Mouse (Mus musculus) adipocyte (in vitro differentiated cells): ENCODE data around the gene Lamp1.

ENCODE experiments used
- DNase-seq: peaks from one replicate; pipeline ENCODE4 v3.0.0-alpha.2; 2016; ENCODE audit warnings: low spot score

Gene Lamp1

DNA sequence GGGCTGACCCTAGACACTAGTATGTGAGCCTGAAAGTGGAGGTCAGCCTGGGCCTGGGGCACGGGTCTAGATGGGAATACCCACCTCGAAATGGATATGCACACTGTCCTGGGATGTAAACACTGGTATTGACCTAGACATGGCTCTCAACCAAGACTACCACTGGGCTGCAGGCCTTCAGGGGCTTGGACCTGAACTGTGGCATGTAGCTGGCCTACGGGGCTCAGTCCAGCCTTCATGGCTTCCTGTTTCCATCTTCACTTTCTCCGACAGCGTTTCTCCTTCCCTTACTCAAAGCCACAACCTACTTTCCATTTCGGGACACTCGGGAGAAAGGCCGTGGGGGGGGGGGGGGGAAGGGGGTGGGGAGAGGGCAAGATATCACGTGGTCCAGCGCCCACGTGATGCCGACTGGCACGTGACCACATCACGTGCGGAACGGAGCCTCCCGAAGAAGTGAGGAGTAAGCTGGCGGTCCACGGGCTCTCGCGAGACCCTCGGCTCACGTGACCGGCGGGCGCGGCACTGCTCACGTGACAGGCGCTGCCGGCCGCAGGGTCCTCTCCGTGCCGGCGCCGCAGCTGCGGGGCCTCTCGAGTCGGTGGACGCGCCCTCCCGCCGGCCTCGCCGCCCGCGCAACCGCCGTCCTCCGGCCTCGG lies at the start of gene Lamp1:
Lamp1 (plus strand) TSS at position 444 of the 659 bp plus-strand sequence.
- peak; percentile 99 for DNase-seq

DNA sequence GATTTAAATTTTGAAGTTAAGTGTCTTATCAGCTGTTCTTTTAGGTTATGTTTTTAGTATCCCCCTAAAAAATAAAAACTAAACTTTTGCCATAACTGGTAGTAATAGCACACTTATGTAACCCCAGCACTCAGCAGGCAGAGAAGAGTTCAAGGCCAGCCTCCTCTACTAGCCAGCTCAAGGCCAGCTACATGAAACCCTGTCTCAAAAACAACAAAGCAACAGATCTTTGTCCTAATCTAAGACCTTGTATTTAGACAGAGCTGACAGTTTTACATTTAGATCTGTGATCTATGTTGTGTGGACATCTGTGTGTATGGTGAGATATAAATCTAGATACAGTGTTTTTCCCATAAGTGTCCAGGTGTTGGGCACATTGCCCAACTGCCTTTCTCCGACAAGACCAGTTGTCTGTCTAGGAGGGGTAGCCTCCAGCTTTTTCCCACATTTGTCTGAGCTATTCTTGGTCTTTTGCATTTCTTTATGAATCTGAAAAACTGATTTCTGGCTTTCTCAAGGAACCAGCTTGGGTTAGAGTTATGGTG lies 49.5 kb upstream of the Lamp1 start:
- no peak for DNase-seq

DNA sequence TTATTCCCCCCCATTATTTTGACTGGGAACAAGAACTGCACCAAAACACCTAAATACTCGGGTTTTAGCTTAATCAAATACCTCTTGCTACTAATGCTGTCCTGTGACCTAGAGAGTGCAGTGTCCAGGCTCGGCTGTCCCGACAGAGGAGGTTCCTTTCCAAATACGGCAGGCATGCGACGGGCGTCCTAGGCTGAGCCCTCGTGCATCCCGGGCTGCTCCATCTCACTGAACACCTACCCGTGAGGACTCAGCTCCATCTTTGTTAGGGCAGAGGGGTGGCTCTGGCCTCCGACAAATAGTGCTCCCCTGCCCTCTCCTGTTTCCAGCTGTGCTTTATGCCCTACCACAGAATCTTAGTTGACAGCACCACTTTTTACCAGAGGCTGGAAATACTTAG lies 47.0 kb upstream of the Lamp1 start:
- no peak for DNase-seq

DNA sequence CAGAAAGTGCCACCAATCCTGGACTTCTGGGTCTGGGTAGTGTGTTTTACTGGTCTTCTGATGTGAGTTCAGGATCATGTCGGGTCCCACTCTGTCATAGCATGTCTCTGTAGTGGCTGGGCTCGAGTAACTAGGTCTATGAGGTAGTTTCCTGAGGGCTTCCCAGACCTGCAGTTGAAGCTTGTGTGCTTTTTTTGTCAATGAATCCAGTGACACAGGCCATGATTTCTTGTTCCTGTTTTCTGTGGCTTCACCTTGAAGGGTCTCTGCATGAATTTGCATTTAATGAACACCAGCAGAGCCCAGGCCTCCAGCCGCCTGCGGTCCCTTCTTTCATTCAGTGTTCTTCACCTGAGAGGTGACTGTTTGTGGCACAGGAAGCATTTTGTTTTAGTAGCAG lies 45.7 kb upstream of the Lamp1 start:
- no peak for DNase-seq

DNA sequence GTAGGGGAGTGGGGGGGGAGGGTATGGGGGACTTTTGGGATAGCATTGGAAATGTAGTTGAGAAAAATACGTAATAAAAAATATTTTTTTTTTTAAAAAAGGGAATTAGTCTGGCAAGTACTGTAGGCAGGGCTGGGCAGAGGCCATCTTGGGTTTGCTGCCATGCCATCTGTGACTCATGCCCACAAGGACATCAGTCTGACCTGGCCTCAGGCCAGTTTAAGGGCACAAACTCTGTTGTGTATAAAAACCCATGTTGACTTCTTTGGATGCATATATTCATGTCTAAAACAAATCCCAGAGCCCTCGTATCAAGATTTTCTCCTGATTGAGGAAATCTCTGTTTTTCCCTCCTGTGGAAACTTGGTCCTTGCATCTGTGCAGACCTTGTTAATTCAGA lies 41.9 kb upstream of the Lamp1 start:
- DNase-seq, result peak; percentile 65

DNA sequence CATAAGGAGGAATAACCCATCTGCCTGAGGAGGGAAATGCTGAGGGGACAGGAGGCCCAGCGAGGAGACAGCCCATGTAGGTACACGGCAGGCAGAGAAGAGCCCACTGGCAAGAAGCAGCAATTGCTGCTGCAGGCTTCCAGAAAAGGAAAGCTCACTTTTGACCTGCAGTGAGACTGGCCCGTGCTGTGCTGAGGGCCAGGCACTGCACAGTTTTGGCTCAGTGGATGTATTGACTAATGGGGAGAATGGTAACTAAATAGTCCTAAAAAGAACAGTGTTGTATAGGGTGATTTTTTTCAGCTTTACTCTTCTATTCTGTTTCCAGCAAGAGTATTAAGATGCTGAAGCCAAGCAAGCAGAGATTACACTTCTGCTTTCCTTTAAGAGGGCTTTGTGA lies 40.4 kb upstream of the Lamp1 start:
- DNase-seq, result peak; percentile 80

DNA sequence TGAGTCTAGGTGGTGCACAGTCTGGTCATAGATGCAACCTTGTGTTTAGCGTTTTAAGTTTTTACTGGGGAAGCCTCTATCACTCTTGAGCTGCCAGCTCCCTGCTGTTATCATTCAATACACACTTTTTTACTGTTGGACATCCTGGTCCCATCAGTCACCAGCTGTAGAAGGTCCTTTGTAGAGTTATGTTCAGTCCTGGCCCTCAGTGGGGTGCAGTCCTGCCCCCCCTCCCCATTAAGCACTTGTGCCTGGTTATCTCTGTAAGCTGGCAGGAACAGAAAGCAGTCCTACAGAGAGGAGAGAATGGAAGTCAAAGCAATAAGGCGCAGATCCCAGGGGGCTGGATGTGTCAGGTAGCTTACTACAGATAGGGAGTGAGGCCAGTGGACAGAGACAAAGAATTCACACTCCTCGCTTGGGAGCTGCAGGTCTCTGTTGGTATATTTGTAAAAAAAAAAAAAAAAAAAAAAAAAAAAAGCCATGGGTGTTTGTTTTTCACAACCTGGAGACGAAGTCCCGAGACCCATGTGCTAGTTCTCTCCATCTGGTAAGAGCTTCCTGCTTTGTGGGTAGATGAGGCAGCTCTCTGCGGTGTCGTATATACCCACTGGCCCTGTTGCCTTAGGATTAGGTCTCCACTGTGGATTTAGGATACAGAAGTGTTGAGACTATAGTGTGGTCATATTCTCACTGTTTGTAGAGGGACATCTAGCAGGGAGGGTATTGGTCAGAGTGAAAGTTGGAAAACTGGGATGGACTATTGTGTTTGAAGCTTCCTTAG lies 37.9 kb upstream of the Lamp1 start:
- DNase-seq, result no peak

DNA sequence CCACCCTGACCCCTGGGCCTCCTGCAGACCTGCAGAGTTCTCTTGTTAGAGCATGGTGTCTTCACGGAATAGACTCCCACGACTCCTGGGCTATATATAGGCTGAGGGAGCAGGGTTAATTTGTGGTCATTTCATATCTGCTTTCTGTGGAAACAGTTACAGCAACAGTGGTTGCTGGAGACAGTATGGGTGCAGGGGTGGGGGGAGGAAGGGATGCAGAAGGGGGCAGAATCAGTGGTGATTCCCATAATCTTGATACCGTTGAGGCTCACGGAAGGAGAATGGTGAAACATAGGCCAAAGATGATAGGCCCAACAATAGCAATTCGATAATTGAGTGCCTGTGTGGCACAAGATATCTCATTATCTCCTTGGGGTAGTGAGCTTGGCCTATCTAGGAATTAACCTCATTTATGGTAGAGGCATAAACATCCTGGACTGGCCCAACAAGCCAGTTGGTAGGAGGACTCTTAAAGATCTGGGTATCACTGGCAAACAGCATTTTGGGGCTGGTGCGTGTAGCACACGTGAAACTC lies 36.0 kb upstream of the Lamp1 start:
- DNase-seq, result no peak

DNA sequence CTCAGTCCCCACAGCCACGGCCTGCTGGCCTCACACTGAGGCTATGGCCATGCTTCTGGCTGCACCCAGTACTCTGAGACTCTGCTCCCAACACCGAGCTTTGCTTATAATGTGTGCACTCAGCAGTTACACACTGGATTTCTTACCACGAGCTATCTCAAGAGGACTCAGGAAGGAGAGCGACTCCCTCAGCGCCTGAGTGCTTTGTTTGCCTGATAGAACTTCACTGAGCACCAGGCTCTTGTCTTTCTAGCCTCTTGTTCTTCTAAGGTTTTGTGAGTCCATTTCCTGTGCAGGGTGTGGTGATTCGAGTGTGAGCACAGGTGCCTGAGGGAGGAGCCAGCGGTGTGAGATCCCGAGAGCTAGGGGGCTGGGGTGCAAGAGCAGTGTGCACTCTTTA lies 34.1 kb upstream of the Lamp1 start:
- no peak for DNase-seq

DNA sequence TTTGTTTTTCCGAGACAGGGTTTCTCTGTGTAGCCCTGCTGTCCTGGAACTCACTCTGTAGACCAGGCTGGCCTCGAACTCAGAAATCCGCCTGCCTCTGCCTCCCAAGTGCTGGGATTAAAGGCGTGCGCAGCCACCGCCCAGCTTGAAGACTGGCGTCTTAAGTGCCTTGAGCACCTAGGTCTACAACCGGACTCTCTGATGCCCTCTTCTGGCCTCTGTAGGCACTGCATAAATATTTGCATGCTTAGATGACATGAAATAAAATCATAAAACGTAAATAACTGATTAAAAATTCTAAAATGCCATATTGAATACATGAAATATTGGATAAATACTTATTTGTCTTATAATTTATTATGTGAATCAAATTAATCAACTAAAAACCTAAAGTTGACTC lies 26.7 kb upstream of the Lamp1 start:
- DNase-seq, result peak; percentile 78

DNA sequence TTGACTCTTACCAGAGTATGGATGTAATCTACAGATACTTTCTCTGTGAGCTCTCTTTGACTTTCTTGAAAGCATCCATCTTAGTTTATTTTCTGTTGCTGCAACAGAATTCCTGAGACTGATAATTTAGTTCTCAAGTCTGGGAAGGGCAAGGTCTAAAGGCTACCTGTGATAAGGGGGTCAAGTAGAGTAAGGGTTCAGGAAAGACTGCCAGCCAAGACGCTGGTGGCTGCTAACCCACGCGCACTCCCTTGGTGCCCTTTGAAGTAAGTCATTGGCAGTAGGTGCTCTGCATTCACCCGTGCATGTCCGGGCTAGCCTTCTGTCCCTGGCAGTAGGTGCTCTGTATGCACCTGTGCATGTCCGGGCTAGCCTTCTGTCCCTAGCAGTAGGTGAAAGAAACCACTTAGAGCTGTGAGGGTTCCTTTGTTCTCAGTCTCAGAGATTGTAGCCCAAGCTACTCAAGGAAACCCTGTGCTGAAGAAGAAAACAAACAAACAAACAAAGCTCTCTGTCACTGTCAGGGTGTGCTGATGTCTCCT lies 19.2 kb upstream of the Lamp1 start:
- no peak for DNase-seq

DNA sequence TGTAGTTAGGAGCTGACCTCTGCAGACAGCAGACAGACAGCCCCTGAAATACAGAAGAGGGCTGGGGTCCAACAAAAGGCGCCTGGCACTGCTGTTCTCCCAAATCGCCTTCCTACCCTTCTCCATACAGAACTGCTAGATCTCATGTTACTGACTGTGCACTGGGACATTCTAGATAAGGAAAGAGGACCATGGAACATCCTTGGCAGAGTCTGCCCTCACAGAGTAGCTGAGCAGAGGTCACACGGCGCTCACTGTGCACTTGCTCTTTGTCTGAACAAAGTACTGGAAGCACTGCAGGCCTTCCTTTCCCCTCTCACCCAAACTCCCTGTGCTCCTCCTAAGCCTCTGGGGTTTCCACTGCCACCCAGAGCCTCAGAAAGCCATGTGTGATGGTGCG lies 17.3 kb upstream of the Lamp1 start:
- DNase-seq, result no peak

DNA sequence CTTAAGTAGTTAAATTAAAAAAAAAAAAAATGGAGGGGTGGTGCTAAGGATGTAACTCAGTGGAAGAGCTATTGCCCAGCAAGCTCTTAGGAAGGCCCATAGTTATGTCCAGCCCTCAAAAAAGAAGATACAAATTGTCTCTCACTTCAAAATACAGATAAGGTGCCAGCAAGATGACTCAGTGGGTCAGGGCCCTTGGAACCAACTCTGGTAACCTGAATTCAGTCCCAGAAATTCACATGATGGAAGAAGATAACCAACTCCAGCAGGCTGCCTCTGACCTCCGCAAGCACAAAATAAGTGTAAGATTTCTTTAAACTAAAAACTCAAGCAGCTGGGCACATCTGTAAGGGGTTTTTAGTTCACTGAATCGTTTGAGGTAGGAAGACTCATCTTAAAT lies 10.5 kb upstream of the Lamp1 start:
- peak; percentile 72 for DNase-seq

DNA sequence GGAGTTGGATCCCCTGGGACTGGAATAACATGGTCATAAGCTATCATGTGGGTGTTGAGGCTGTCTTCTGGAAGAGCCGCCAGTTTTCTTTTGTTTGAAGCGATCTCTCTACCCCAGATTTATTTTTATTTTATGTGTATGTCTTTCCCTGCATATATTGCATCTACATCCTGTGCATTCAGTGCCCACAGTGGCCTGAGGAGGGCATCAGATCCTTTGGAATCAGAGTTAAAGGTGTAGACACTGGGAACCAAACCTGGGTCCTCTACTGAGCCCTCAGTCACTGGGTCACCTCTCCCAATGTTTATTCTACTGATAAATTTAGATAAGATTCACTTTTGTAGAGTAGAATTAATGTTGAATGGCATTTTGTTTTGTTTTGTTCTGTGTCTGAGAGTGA lies 9.7 kb upstream of the Lamp1 start:
- DNase-seq, result no peak

DNA sequence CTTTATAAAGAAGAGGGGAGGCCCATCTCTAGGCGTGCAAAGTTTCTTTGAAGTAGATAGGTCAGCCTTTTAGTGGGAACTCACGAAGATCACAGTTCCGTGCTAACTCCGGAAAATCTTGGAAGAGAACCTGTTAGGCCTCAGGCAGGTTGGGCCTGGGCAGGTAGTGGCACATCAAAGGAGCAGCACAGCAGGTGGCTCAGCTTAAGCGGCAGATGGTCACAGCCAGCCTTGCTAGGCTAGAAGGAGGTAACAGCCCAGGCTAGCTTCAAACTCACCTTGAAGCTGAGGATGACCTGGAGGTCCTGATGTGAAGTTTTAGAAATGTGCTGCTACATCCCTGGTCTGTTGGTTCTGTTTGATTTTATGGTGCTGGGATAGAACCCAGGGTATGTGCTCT lies 9.1 kb upstream of the Lamp1 start:
- DNase-seq, result no peak

DNA sequence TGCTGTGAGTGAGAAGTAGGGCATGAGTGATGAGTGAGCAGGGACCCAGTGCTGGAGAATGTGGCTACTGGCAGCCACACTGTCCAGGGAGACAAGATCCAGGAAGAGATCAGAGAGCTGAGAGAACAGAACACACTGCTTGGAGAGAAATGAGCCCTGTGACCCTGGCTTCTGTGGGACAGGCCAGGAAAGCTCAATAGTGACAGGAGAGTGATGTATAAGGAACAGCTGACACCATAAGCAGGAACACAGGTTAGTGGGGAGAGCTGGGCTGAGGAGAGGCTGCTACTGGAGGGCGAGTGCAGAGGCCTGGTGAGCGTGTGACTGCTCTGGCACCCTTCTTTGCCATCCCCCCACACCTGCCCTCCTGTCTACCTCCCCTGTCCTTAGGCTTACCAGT lies 8.0 kb upstream of the Lamp1 start:
- DNase-seq, result peak; percentile 35

DNA sequence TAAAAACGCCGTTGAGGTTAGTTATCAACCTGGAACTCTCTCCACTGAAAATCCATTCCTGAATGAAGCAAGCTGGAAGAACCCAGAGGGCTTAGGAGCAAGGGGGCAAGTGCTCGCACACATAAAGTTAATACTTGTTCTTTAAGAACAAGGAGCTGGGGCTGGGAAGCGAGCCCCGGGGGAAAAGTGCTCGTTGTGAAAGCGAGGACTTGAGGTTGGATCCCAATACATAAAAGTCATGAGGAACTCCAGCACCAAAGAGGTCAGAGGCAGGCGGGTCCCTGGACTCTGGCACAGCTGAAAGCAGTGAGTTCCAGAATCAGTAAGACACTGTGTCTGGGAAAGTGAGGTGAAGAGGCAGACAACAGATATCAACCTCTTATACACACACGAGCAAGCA lies 4.9 kb upstream of the Lamp1 start:
- DNase-seq, result peak; percentile 67

DNA sequence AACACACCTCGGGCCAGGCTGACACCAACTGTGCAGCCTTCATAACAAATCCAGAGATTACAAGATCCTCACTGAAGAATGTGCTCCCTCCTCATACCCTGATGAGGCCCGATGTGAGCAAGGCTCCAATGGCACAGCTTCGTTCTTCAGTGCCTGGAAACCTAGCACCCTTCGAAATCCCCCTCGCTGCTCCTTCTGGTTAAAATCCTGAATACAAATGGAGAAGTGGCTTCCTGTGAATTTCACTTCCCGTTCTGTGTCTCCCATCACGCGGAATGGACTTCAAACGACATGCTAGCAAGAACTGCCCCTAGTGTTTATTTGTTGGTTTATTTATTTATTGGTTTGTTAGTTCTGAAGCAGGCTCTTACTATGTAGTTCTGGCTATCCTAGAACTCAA lies 3.6 kb upstream of the Lamp1 start:
- no peak for DNase-seq

DNA sequence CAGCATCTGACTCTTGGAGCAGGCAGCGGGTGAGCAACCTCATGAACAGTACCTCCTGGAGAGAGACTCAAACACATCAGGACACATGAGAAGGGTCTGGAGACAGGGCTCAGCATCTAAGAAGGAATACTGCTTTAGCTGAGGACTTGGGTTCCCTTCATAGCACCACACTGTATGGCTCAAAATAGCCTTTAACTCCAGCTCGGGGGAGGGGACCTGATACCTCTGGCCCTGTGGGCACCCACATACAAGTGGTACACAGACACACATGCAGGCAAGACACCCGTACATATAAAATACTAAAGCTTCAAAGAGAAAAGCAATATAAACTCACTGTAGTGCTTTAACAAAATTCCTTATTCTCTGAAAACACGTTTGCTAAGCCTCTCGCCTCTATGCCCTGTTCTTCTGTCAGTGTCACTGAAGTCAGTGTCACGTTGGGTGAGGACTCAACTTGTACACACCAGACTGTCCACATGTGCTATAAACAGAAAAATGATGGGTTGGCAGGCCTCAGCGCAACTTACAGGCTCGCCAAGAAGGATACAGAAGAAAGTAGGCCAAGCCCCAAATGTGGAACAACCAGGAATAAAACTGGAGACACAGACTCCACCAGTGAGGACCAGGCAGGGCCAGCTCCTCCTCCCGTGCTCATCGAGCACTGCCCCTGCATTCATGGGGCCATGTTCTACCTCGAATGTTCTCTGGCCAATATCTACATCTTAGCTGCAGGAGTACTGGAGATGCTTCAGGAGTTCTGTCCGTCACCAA lies 2.4 kb upstream of the Lamp1 start:
- DNase-seq, result no peak

DNA sequence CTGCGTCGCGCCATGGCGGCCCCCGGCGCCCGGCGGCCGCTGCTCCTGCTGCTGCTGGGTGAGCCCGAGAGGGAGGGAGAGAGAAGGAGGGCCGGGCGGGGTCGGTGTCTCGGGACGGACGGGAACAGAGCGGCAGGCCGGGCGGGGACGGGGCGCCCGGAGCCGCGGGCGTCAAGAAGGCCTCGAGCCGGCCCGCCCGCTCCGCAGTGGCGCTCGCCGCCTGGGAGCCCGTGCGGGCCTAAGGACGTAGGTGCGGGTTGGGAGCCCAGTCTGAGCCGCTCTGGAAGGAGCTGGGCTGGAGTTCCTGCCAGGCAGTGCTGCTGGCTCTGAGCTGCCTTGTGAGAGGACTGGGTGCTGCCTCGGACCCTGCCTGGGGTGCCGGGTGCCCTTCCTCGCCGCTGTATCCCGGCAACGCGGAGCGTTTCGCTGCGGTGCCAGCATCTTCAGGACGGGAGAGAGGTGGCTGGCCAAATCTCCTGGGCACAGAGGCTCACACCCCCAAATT lies 468 bp downstream of the Lamp1 start:
- no peak for DNase-seq

DNA sequence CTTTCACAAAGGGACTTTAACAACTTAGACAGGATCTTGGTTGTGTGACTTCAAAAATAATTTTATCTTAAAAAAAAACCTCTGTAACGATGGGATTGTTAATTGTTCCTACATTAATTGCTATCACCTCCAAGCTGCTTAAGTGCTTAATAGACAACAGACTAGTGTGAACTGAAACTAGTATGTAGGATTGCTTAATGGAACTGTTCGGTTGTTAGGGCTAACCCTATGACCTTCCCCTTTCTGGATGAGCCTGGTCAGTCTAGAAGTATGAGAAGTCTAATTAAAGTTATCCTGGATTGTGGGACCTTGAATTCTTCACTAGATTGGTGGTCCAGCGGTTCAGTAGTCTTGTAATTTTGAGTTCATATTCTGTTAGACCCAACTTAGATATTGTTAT lies 1.7 kb downstream of the Lamp1 start:
- no peak for DNase-seq

DNA sequence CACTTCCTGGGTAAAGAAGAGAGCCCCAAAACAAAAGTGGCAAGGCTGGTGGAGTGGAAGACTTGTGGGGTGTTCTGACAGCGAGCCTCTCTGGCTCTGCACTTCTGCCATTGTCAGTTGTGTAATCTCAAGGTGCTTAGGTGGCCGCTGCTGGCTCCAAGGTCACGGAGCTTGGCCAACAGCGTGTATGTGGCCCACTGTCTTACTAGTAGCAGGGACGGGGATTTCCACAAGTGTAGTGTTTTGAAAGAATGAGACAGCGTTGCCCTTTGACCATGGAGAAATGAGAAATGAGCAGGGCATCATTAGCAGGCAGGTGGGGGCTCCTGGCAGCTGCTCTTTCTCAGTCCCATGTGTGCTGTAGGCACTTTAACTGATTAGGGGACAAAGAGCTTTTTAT lies 3.1 kb downstream of the Lamp1 start:
- no peak for DNase-seq
